Mouse (Mus musculus) midbrain, embryonic 11.5 days (tissue): Measurements from ENCODE around the gene Gm20517. TPM values are rescaled to one million over a fixed set of nuclear protein-coding genes. Genes with fewer than 3 reads are reported as not detected.
A peak's percentile ranks its signal among the peaks of the same experiment; 100 is the strongest.

Experiments
- ATAC-seq: fragments of 200-750 bp; cut with Nextera tagmentation; 2 replicates; pipeline ENCODE4 v1.8.0; 2017; ENCODE audit warnings: moderate TSS enrichment, moderate library complexity; ENCODE audit not compliant: low FRiP score
- DNase-seq: peaks from one replicate; pipeline ENCODE4 v3.0.0; 2015; ENCODE audit warnings: low spot score; ENCODE audit errors: missing footprints
- H3K27ac ChIP-seq: fragments of 300-500 bp; sonication (generic); 2 replicates; pipeline ENCODE4 v1.5.1; 2014; ENCODE audit warnings: low read depth, low read length
- H3K27me3 ChIP-seq: fragments of 300-500 bp; sonication (generic); 2 replicates; pipeline ENCODE4 v1.6.1; 2014; ENCODE audit warnings: mild to moderate bottlenecking, low read length, moderate library complexity, mixed read lengths; ENCODE audit not compliant: control insufficient read depth, insufficient read depth
- H3K36me3 ChIP-seq: fragments of 300-500 bp; sonication (generic); 2 replicates; pipeline ENCODE4 v1.6.1; 2014; ENCODE audit warnings: mild to moderate bottlenecking, low read length, moderate library complexity, mixed read lengths; ENCODE audit not compliant: control insufficient read depth, insufficient read depth
- H3K4me1 ChIP-seq: fragments of 300-500 bp; sonication (generic); 2 replicates; pipeline ENCODE4 v1.6.1; 2014; ENCODE audit warnings: low read length; ENCODE audit not compliant: control insufficient read depth, insufficient read depth
- H3K4me2 ChIP-seq: fragments of 300-500 bp; sonication (generic); 2 replicates; pipeline ENCODE4 v1.6.1; 2014; ENCODE audit warnings: mild to moderate bottlenecking, moderate library complexity
- H3K4me3 ChIP-seq: fragments of 300-500 bp; sonication (generic); 2 replicates; pipeline ENCODE4 v1.5.1; 2014; ENCODE audit warnings: low read depth, low read length
- H3K9ac ChIP-seq: fragments of 300-500 bp; sonication (generic); 2 replicates; pipeline ENCODE4 v1.6.1; 2014; ENCODE audit warnings: low read length
- H3K9me3 ChIP-seq: fragments of 300-500 bp; sonication (generic); 2 replicates; pipeline ENCODE4 v1.6.1; 2016; ENCODE audit warnings: low read length; ENCODE audit not compliant: control insufficient read depth
- WGBS: fragments of 180-500 bp; shearing (Covaris S2); extraction: QIAGEN DNeasy Blood & Tissue Kit; methylation state at CpG from one replicate; pipeline ENCODE4 v1.1.7; 2014; 5-methylcytosine and 5-hydroxymethylcytosine counted together
- polyA plus RNA-seq: library from polyadenylated mRNA; unstranded; fragments of >200 nt; fragmentation: Nextera tagmentation; extraction: Ambion mirVana; gene quantifications from 2 replicates; pipeline ENCODE4 v1.2.1, GENCODE M21; 2014

The Gm20517 gene
- polyA plus RNA-seq, 1 experiment from 2014 or later = 1.4 TPM

GRCm38 (mm10) chr17:47702548-47703345 is 91.4 kb downstream of the Gm20517 start:
- Histone ChIP-seq H3K4me2 (no peak overlapping the region), H3K9ac (no peak overlapping the region), H3K4me1 (no peaks in the 10 kb centered on the region), H3K4me3 (no peak overlapping the region), H3K36me3 (peaks cover 7% of the 10 kb centered on the region; the same call in 1 of the 2 replicates), H3K27me3 (peaks cover 8% of the 10 kb centered on the region; the same call in 1 of the 2 replicates), H3K27ac (no peak overlapping the region), H3K9me3 (no peaks in the 10 kb centered on the region)
- DNase-seq (no peak), ATAC-seq (no peak; the same call in 1 of the 2 replicates)
- 53% methylated on average over 28 of the region's 28 CpGs for WGBS

- H3K4me2 ChIP-seq = no peak overlapping the region
- no peaks in the 10 kb centered on the region for H3K9me3 ChIP-seq
- H3K4me1 ChIP-seq = no peaks in the 10 kb centered on the region
- no peak overlapping the region for H3K9ac ChIP-seq
- H3K36me3 ChIP-seq = peaks cover 7% of the 10 kb centered on the region; the same call in 1 of the 2 replicates
- 30% methylated on average over 20 of the region's 20 CpGs for WGBS
- no peak overlapping the region for H3K27ac ChIP-seq
- H3K4me3 ChIP-seq = no peak overlapping the region
- DNase-seq (peak; percentile 84), ATAC-seq (no peak)
- H3K27me3 ChIP-seq = peaks cover 8% of the 10 kb centered on the region; the same call in 1 of the 2 replicates
These were observed 92.2 kb downstream of the Gm20517 start for GRCm38 (mm10) chr17:47703556-47703955.

GRCm38 (mm10) chr17:47704692-47705091 is 93.3 kb downstream of the Gm20517 start:
- H3K4me3 ChIP-seq = no peak overlapping the region
- ATAC-seq = no peak
- H3K4me2 ChIP-seq = no peak overlapping the region
- no peaks in the 10 kb centered on the region for H3K9me3 ChIP-seq
- H3K9ac ChIP-seq = no peak overlapping the region
- 81% methylated on average over 4 of the region's 4 CpGs for WGBS
- DNase-seq = no peak
- peaks cover 8% of the 10 kb centered on the region; the same call in 1 of the 2 replicates for H3K27me3 ChIP-seq
- no peak overlapping the region for H3K27ac ChIP-seq
- H3K36me3 ChIP-seq = peaks cover 7% of the 10 kb centered on the region; the same call in 1 of the 2 replicates
- no peaks in the 10 kb centered on the region for H3K4me1 ChIP-seq

GRCm38 (mm10) chr17:47706196-47706595 is 94.8 kb downstream of the Gm20517 start:
- H3K4me1 ChIP-seq = no peaks in the 10 kb centered on the region
- H3K27ac ChIP-seq = no peak overlapping the region
- H3K9me3 ChIP-seq = no peaks in the 10 kb centered on the region
- H3K36me3 ChIP-seq = 0 out of 2 replicates have a peak, but pooled peaks cover 7% of the 10 kb centered on the region
- WGBS = 75% methylated on average over 1 of the region's 1 CpGs
- H3K4me2 ChIP-seq = no peak overlapping the region
- peaks cover 8% of the 10 kb centered on the region; the same call in 1 of the 2 replicates for H3K27me3 ChIP-seq
- ATAC-seq (no peak), DNase-seq (no peak)
- H3K9ac ChIP-seq = no peak overlapping the region
- no peak overlapping the region for H3K4me3 ChIP-seq

- Histone ChIP-seq H3K36me3 (no peaks in the 10 kb centered on the region), H3K27ac (no peak overlapping the region), H3K4me1 (no peaks in the 10 kb centered on the region), H3K4me3 (no peak overlapping the region), H3K9me3 (no peaks in the 10 kb centered on the region), H3K4me2 (no peak overlapping the region), H3K9ac (no peak overlapping the region), H3K27me3 (peaks cover 6% of the 10 kb centered on the region; the same call in 1 of the 2 replicates)
- ATAC-seq (no peak), DNase-seq (no peak)
- WGBS = 87% methylated on average over 3 of the region's 3 CpGs
These were observed 96.6 kb downstream of the Gm20517 start for GRCm38 (mm10) chr17:47707961-47708360.

GRCm38 (mm10) chr17:47708972-47709371 is 97.6 kb downstream of the Gm20517 start:
- 88% methylated on average over 4 of the region's 4 CpGs for WGBS
- Histone ChIP-seq H3K27me3 (no peaks in the 10 kb centered on the region), H3K9me3 (no peaks in the 10 kb centered on the region), H3K36me3 (no peaks in the 10 kb centered on the region), H3K27ac (no peak overlapping the region), H3K4me1 (no peaks in the 10 kb centered on the region), H3K9ac (no peak overlapping the region), H3K4me2 (no peak overlapping the region), H3K4me3 (no peak overlapping the region)
- no peak for DNase-seq
- no peak for ATAC-seq

- no peaks in the 10 kb centered on the region for H3K4me1 ChIP-seq
- WGBS = 77% methylated on average over 3 of the region's 3 CpGs
- no peaks in the 10 kb centered on the region for H3K27me3 ChIP-seq
- H3K4me3 ChIP-seq = no peak overlapping the region
- DNase-seq = no peak
- H3K9me3 ChIP-seq = no peaks in the 10 kb centered on the region
- H3K36me3 ChIP-seq = no peaks in the 10 kb centered on the region
- no peak overlapping the region for H3K27ac ChIP-seq
- no peak for ATAC-seq
- H3K4me2 ChIP-seq = no peak overlapping the region
- no peak overlapping the region for H3K9ac ChIP-seq
These were observed 98.6 kb downstream of the Gm20517 start for GRCm38 (mm10) chr17:47710036-47710435.

GRCm38 (mm10) chr17:47711883-47712282 is 100.5 kb downstream of the Gm20517 start:
- Histone ChIP-seq H3K9ac (no peak overlapping the region), H3K27ac (no peak overlapping the region), H3K4me1 (no peaks in the 10 kb centered on the region), H3K4me3 (no peak overlapping the region), H3K27me3 (no peaks in the 10 kb centered on the region), H3K9me3 (no peaks in the 10 kb centered on the region), H3K4me2 (no peak overlapping the region), H3K36me3 (no peaks in the 10 kb centered on the region)
- DNase-seq (no peak), ATAC-seq (no peak)
- 70% methylated on average over 6 of the region's 6 CpGs for WGBS

GRCm38 (mm10) chr17:47712889-47713571 is 101.6 kb downstream of the Gm20517 start:
- no peaks in the 10 kb centered on the region for H3K9me3 ChIP-seq
- H3K36me3 ChIP-seq = no peaks in the 10 kb centered on the region
- H3K27ac ChIP-seq = no peak overlapping the region
- DNase-seq (no peak), ATAC-seq (no peak)
- no peak overlapping the region for H3K4me3 ChIP-seq
- no peaks in the 10 kb centered on the region for H3K4me1 ChIP-seq
- no peak overlapping the region for H3K9ac ChIP-seq
- no peak overlapping the region for H3K4me2 ChIP-seq
- no peaks in the 10 kb centered on the region for H3K27me3 ChIP-seq
- WGBS = 43% methylated on average over 13 of the region's 22 CpGs
